Mouse (Mus musculus) brain, embryonic 14.5 days (tissue): ENCODE measurements around the gene Atg3. TPM values are rescaled to one million over a fixed set of nuclear protein-coding genes. Genes with fewer than 3 reads are reported as not detected.

Experiments
- DNase-seq: peaks from one replicate; pipeline ENCODE4 v3.0.0-alpha.2; 2011; ENCODE audit warnings: low read depth
- CTCF ChIP-seq: fragments of 200-500 bp; IDR thresholded peaks from 2 replicates; pipeline ENCODE4 v1.5.1; 2012; ENCODE audit warnings: inconsistent platforms, mild to moderate bottlenecking, moderate library complexity, borderline replicate concordance; ENCODE audit not compliant: insufficient read depth, insufficient read length; ENCODE audit errors: extremely low read depth
- POLR2A ChIP-seq: fragments of 200-500 bp; IDR thresholded peaks from 2 replicates; pipeline ENCODE4 v1.6.1; 2012; ENCODE audit warnings: mild to moderate bottlenecking, inconsistent platforms, borderline replicate concordance; ENCODE audit not compliant: poor library complexity, insufficient read depth, insufficient read length, severe bottlenecking; ENCODE audit errors: extremely low read depth
- polyA plus RNA-seq: library from polyadenylated mRNA; depleted of rRNA; stranded (reverse); fragments of >200 nt; gene quantifications from 2 replicates; pipeline ENCODE4 v1.2.3, GENCODE M21; 2012; rRNA removed

Atg3 gene
- polyA plus RNA-seq, 1 experiment, result 29.4 TPM

GRCm38 (mm10) chr16:45204859-45205670 lies 46.5 kb downstream of the Atg3 start:
- no peak for DNase-seq
- no peak for TF ChIP-seq POLR2A
- no peak for TF ChIP-seq CTCF

GRCm38 (mm10) chr16:45222016-45222415 lies 63.4 kb downstream of the Atg3 start:
- no peak for DNase-seq
- TF ChIP-seq POLR2A (no peak), CTCF (no peak)

GRCm38 (mm10) chr16:45222771-45223170 lies 64.2 kb downstream of the Atg3 start:
- TF ChIP-seq CTCF, result no peak
- no peak for DNase-seq

- no peak for TF ChIP-seq CTCF
- no peak for TF ChIP-seq POLR2A
- DNase-seq, result peak; percentile 40
These were observed 65.2 kb downstream of the Atg3 start, which contains the start of gene Btla for GRCm38 (mm10) chr16:45223648-45224388. Btla (plus strand) TSS chr16:45224315.

GRCm38 (mm10) chr16:45224431-45225008 lies 65.9 kb downstream of the Atg3 start:
- no peak for DNase-seq
- TF ChIP-seq CTCF, result no peak

GRCm38 (mm10) chr16:45227002-45227401 lies 68.4 kb downstream of the Atg3 start:
- TF ChIP-seq CTCF (no peak), POLR2A (no peak)
- DNase-seq, result no peak

GRCm38 (mm10) chr16:45231296-45231695 lies 72.7 kb downstream of the Atg3 start:
- no peak for TF ChIP-seq CTCF
- no peak for TF ChIP-seq POLR2A

GRCm38 (mm10) chr16:45233007-45233406 lies 74.4 kb downstream of the Atg3 start:
- no peak for DNase-seq
- TF ChIP-seq CTCF, result no peak
- TF ChIP-seq POLR2A, result no peak

More at GRCm38 (mm10) chr16:45231296-45231695, 72.7 kb downstream of the Atg3 start:
- no peak for DNase-seq

Other genes with a start within 250 kb of the Atg3 start
- 0.08 TPM in 1 of 2 replicates, not detected in the other for gene Cd200r3, start 215.1 kb upstream of the Atg3 start, polyA plus RNA-seq
- gene Ccdc80, start 65.4 kb upstream of the Atg3 start, polyA plus RNA-seq, result 6.7 and 7.0 TPM in 2 replicates
- 21.5 and 25.6 TPM in 2 replicates for gene Slc35a5, start 79 bp upstream of the Atg3 start, polyA plus RNA-seq
- gene Btla, start 65.5 kb downstream of the Atg3 start, polyA plus RNA-seq, result 0.16 and 0.26 TPM in 2 replicates